Mouse (Mus musculus): ENCODE data around the gene Icos. TPM values are rescaled to one million over a fixed set of nuclear protein-coding genes. Genes with fewer than 3 reads are reported as not detected.

Icos gene
- polyA plus RNA-seq, 1 experiment from 2014 or later = 0.48 TPM

GRCm38 (mm10) chr1:61001786-61002354, 24.1 kb downstream of the Icos start:
- no peak overlapping the region for H3K4me2 ChIP-seq
- peaks cover 17% of the 10 kb centered on the region for H3K4me1 ChIP-seq (replicated peaks)
- H3K27me3 ChIP-seq = no peaks in the 10 kb centered on the region
- no peak overlapping the region for H3K4me3 ChIP-seq
- H3K9me3 ChIP-seq (replicated peaks) = no peaks in the 10 kb centered on the region
- no peak overlapping the region for H3K27ac ChIP-seq
- H3K9ac ChIP-seq = no peak overlapping the region
- no peaks in the 10 kb centered on the region for H3K36me3 ChIP-seq
- ATAC-seq (replicated peaks; ENCODE audit: insufficient number of reproducible peaks, insufficient read depth, low FRiP score, low read depth) = no peak
- 79% methylated on average over 7 of the region's 7 CpGs for WGBS

DNA sequence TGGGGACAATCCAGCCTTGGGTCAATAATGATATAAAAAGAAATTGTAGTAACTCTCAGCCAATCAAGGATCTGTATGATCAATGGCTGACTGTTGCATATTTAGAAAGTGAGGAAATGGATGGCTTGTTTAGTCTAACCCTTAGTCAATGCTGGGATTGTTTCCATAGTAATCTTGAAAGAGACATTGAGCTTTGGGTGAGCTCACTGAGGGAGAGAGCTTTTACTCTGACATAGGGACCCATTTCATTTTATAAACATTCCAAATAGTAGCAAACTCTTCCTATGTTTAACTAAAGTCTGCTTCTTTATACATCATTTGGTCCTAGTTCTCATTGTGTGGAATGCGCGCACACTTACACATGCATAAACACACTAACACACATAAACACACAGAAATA, 28.5 kb downstream of the Icos start:
- WGBS = 96% methylated on average over 2 of the region's 2 CpGs
- H3K27ac ChIP-seq = no peak overlapping the region
- H3K9ac ChIP-seq = no peak overlapping the region
- no peaks in the 10 kb centered on the region for H3K36me3 ChIP-seq
- no peaks in the 10 kb centered on the region for H3K9me3 ChIP-seq (replicated peaks)
- H3K4me2 ChIP-seq = no peak overlapping the region
- H3K27me3 ChIP-seq = no peaks in the 10 kb centered on the region
- no peak for ATAC-seq (replicated peaks; ENCODE audit: insufficient number of reproducible peaks, insufficient read depth, low FRiP score, low read depth)
- 0 out of 2 replicates have a peak, but pooled peaks cover 2% of the 10 kb centered on the region for H3K4me1 ChIP-seq (replicated peaks)
- no peak overlapping the region for H3K4me3 ChIP-seq

DNA sequence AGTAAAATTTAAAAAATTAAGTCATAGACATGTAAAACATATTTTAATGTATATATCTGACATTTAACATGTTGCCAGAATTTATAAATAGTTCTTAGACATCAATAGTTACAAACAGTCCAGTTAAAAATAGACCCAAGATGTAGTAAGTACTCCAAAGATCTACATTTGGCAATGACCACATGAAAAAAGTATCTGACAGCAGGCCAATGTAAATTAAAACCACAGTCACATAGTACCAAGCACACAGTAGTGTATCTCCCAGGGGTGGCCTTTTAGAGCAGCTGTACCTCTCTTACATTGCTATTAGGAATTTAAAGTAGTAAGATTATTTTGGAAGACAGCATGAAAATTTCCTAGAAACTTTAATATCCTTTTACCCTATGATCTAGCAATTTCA, 29.8 kb downstream of the Icos start:
- H3K4me3 ChIP-seq = no peak overlapping the region
- H3K27me3 ChIP-seq = no peaks in the 10 kb centered on the region
- H3K9me3 ChIP-seq (replicated peaks) = no peaks in the 10 kb centered on the region
- no peak for ATAC-seq (replicated peaks; ENCODE audit: insufficient number of reproducible peaks, insufficient read depth, low FRiP score, low read depth)
- H3K9ac ChIP-seq = no peak overlapping the region
- H3K4me2 ChIP-seq = no peak overlapping the region
- no peaks in the 10 kb centered on the region for H3K36me3 ChIP-seq
- H3K4me1 ChIP-seq (replicated peaks) = 0 out of 2 replicates have a peak, but pooled peaks cover 2% of the 10 kb centered on the region
- H3K27ac ChIP-seq = no peak overlapping the region

DNA sequence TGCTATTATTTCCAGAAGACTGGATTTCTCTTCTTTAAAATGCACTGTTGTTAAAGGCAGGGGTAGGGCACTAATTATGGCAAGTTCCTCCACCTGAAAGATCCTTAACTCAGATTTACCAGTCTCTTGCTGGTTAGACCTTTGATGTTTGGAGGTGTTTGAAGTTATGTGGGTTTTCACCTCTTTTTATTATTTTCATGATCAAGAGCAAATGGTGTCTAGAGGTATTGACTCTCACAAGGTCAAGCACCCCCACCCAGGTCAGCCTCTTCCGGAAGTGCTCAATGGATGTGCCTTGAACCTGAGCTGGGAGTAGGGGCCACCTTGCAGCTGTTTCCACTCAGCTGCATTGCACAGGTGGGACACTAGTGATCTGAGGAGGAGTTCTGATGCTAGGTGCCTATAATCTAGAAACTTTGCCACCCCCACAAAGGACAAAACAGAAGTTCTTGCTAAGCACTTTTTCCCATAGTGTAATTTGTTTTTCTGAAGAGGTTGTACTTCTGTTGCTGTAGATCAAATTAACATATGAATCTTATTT, 38.9 kb downstream of the Icos start:
- ATAC-seq (replicated peaks; ENCODE audit: insufficient number of reproducible peaks, insufficient read depth, low FRiP score, low read depth) = no peak
- peaks cover 6% of the 10 kb centered on the region; the same call in 1 of the 2 replicates for H3K4me1 ChIP-seq (replicated peaks)
- H3K9me3 ChIP-seq (replicated peaks) = no peaks in the 10 kb centered on the region
- H3K4me3 ChIP-seq = no peak overlapping the region
- H3K9ac ChIP-seq = no peak overlapping the region
- 70% methylated on average over 1 of the region's 1 CpGs for WGBS
- no peaks in the 10 kb centered on the region for H3K36me3 ChIP-seq
- no peak overlapping the region for H3K4me2 ChIP-seq
- H3K27me3 ChIP-seq = no peaks in the 10 kb centered on the region
- H3K27ac ChIP-seq = no peak overlapping the region

- WGBS = 73% methylated on average over 5 of the region's 5 CpGs
- ATAC-seq (replicated peaks; ENCODE audit: insufficient number of reproducible peaks, insufficient read depth, low FRiP score, low read depth) = no peak
These were observed 49.0 kb downstream of the Icos start for GRCm38 (mm10) chr1:61026712-61027111.

DNA sequence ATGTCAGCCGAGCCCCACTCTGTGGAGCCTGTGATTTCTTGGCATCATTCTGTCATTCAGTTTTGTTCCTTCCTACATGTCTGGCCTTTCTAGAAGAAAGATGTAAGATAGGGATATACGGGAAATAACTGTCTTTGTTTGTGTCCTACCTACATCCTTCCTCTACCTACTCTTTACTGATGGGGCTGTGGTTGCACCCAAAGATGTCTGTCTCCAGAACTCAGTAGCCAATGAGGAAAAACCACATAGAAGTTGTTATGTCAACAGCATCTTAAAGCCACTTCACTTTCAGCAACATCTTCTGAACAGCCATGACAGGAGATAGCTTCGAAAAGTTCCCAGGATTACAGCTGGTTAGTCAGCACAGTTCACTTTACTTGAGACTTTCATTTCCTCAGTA, 49.8 kb downstream of the Icos start:
- WGBS = 80% methylated on average over 3 of the region's 3 CpGs
- no peak overlapping the region for H3K9ac ChIP-seq
- no peak for ATAC-seq (replicated peaks; ENCODE audit: insufficient number of reproducible peaks, insufficient read depth, low FRiP score, low read depth)

More at GRCm38 (mm10) chr1:61026712-61027111, 49.0 kb downstream of the Icos start:
- H3K4me3 ChIP-seq = no peak overlapping the region
- no peak overlapping the region for H3K9ac ChIP-seq
- no peaks in the 10 kb centered on the region for H3K36me3 ChIP-seq
- H3K4me2 ChIP-seq = no peak overlapping the region
- no peaks in the 10 kb centered on the region for H3K9me3 ChIP-seq (replicated peaks)
- H3K27me3 ChIP-seq = no peaks in the 10 kb centered on the region
- no peak overlapping the region for H3K27ac ChIP-seq
- H3K4me1 ChIP-seq (replicated peaks) = no peaks in the 10 kb centered on the region

GRCm38 (mm10) chr1:61029919-61030318, 52.2 kb downstream of the Icos start:
- Histone ChIP-seq H3K27me3 (no peaks in the 10 kb centered on the region), H3K4me3 (no peak overlapping the region), H3K36me3 (no peaks in the 10 kb centered on the region), H3K9ac (no peak overlapping the region), H3K4me1 (replicated peaks) (no peaks in the 10 kb centered on the region), H3K27ac (no peak overlapping the region), H3K9me3 (replicated peaks) (no peaks in the 10 kb centered on the region), H3K4me2 (no peak overlapping the region)
- 40% methylated on average over 1 of the region's 1 CpGs for WGBS
- no peak for ATAC-seq (replicated peaks; ENCODE audit: insufficient number of reproducible peaks, insufficient read depth, low FRiP score, low read depth)

More for the DNA sequence above, 49.8 kb downstream of the Icos start:
- Histone ChIP-seq H3K27me3 (no peaks in the 10 kb centered on the region), H3K27ac (no peak overlapping the region), H3K9me3 (replicated peaks) (no peaks in the 10 kb centered on the region), H3K4me1 (replicated peaks) (no peaks in the 10 kb centered on the region), H3K36me3 (no peaks in the 10 kb centered on the region), H3K4me2 (no peak overlapping the region), H3K4me3 (no peak overlapping the region)

DNA sequence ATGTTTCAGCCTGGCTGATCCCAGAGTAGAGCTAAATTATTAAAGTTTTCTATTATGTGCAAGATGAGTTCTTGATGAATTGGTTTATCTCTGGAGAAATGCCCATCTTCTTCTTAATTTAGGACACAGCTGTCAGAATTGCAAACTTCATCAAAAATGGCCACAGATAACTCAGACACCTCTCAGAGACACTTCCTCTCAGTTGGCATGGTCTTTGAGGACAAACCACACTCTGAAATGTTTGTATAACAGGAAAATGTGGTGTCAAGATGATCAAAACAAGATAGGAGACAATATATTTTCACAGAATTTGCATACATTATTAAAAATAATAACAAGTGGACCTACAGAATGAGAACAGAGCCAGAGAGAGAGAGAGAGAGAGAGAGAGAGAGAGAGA, 52.8 kb downstream of the Icos start:
- Histone ChIP-seq H3K27me3 (no peaks in the 10 kb centered on the region), H3K27ac (no peak overlapping the region), H3K9ac (no peak overlapping the region), H3K4me2 (no peak overlapping the region), H3K9me3 (replicated peaks) (no peaks in the 10 kb centered on the region), H3K36me3 (no peaks in the 10 kb centered on the region), H3K4me3 (no peak overlapping the region), H3K4me1 (replicated peaks) (no peaks in the 10 kb centered on the region)
- no peak for ATAC-seq (replicated peaks; ENCODE audit: insufficient number of reproducible peaks, insufficient read depth, low FRiP score, low read depth)

DNA sequence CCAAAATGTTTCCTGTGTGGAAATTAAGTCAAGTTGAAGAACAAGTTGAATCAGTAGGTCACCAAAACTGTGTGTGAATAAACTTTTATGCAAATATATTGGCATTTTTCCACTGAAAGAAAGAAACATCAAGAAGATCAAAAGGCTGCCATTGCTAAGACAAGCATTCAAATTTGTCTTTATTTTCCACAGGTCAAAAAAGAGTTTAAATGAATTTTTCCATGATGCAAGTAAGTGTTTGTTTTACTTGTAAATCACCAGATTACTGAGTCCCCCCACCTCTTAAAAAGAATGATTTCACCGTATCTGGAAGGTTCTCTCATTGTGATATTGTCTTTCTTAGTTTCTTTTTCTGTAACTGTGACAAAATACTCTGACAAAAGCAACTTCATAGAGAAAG, 57.5 kb downstream of the Icos start:
- Histone ChIP-seq H3K9me3 (replicated peaks) (no peaks in the 10 kb centered on the region), H3K4me1 (replicated peaks) (no peaks in the 10 kb centered on the region), H3K4me2 (no peak overlapping the region), H3K27ac (no peak overlapping the region), H3K36me3 (no peaks in the 10 kb centered on the region), H3K27me3 (no peaks in the 10 kb centered on the region), H3K4me3 (no peak overlapping the region), H3K9ac (no peak overlapping the region)
- no peak for ATAC-seq (replicated peaks; ENCODE audit: insufficient number of reproducible peaks, insufficient read depth, low FRiP score, low read depth)
- 53% methylated on average over 1 of the region's 1 CpGs for WGBS

DNA sequence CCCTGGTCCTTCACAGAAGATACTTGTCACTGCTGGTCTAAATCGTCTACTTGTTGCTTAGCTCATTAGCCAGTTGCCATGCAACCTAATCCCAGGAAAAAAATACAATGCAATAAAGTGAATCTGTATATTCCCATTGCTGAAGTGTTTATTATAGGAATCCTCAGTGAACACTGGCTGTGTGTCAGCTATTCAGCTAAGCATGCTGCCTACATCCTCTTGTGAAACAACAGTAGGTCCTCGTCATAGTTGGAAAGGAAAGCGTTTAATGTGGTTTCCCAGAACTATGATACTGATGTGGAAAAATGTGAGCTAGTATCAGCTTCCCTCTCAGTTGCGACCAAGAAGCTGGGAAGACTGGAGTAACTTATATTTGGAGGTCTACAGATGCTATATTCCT, 60.5 kb downstream of the Icos start:
- Histone ChIP-seq H3K4me1 (replicated peaks) (no peaks in the 10 kb centered on the region), H3K4me2 (no peak overlapping the region), H3K9ac (no peak overlapping the region), H3K4me3 (no peak overlapping the region), H3K36me3 (no peaks in the 10 kb centered on the region), H3K27ac (no peak overlapping the region), H3K27me3 (no peaks in the 10 kb centered on the region), H3K9me3 (replicated peaks) (no peaks in the 10 kb centered on the region)
- no peak for ATAC-seq (replicated peaks; ENCODE audit: insufficient number of reproducible peaks, insufficient read depth, low FRiP score, low read depth)
- WGBS = 68% methylated on average over 4 of the region's 4 CpGs

- ATAC-seq (replicated peaks; ENCODE audit: insufficient number of reproducible peaks, insufficient read depth, low FRiP score, low read depth) = no peak
- Histone ChIP-seq H3K9me3 (replicated peaks) (no peaks in the 10 kb centered on the region), H3K4me1 (replicated peaks) (no peaks in the 10 kb centered on the region), H3K36me3 (no peaks in the 10 kb centered on the region), H3K4me3 (no peak overlapping the region), H3K4me2 (no peak overlapping the region), H3K9ac (no peak overlapping the region), H3K27ac (no peak overlapping the region), H3K27me3 (no peaks in the 10 kb centered on the region)
- 43% methylated on average over 4 of the region's 4 CpGs for whole genome bisulfite sequencing
These were observed 61.6 kb downstream of the Icos start for GRCm38 (mm10) chr1:61039310-61039709.

DNA sequence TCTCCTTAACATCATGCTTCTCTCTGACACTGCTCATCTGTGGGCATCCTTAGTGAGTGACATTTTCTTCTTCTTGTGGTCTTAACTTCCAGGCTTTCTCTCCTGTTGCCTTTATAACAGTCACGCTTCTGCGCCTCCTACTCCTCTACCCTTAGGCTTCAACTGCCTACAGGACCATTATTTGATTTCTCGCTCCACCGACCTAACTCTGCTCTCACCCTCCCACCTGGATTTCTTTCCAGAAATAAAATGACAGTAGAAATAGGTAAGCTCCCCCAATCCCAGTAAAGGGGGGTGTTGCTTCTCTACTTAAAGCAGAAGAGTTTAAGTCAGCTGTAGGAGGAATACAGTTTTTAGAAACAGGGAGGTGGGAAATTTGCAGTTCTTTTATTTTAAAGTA, 62.7 kb downstream of the Icos start:
- no peak overlapping the region for H3K9ac ChIP-seq
- no peak overlapping the region for H3K27ac ChIP-seq
- H3K36me3 ChIP-seq = no peaks in the 10 kb centered on the region
- no peak overlapping the region for H3K4me3 ChIP-seq
- WGBS = 88% methylated on average over 4 of the region's 4 CpGs
- no peaks in the 10 kb centered on the region for H3K27me3 ChIP-seq
- H3K4me2 ChIP-seq = no peak overlapping the region
- ATAC-seq (replicated peaks; ENCODE audit: insufficient number of reproducible peaks, insufficient read depth, low FRiP score, low read depth) = no peak
- no peaks in the 10 kb centered on the region for H3K4me1 ChIP-seq (replicated peaks)
- H3K9me3 ChIP-seq (replicated peaks) = no peaks in the 10 kb centered on the region
